Mouse (Mus musculus) erythroblast, adult 5-6 weeks (primary cell): Measurements from ENCODE around the gene Pigw. TPM values are rescaled to one million over a fixed set of nuclear protein-coding genes. Genes with fewer than 3 reads are reported as not detected.
"Not testable (repeated sequence)": the region's sequence is repeated elsewhere in the genome, so short reads cannot be mapped to it uniquely, and the experiment has no call there.

Experiments used
- ATAC-seq: replicated peaks from 2 replicates; pipeline ENCODE4 v1.8.0; 2016; ENCODE audit warnings: moderate number of reproducible peaks, mild to moderate bottlenecking, moderate TSS enrichment, inconsistent platforms; ENCODE audit not compliant: poor library complexity, low FRiP score, severe bottlenecking
- total RNA-seq, 2 experiments: library from RNA; stranded (forward) in 1 of 2; stranded (reverse) in 1 of 2; fragments of 150-400 nt in 1 of 2; fragments of 200-764, 138-1000 nt in 1 of 2; gene quantifications; 2 replicates each; pipeline versions ENCODE4 v1.2.3 to v1.2.4; 2015 to 2017; ENCODE audit warnings: low replicate concordance in 2 of 2

The Pigw gene
- total RNA-seq, 2 experiments from 2014 or later = 0.96 to 1.2 TPM

DNA sequence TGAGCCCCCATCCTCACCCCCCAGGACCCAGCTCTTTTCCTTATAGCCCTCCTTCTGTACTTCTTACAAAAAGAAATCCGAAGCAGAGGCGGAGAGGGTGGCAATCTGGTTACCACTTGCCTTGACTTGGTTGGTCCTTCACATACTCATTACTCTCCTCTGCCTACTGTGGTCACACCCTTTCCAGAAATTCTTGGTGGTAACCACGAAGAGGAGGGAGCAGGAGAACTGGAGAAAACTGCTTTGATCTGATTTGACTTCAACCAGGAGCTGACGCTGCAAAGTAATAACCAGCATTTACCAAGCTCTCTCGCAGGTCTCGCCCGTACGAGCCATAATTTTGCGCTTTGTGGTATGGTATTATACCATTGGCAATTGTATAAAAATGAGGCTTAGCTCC is 886 bp upstream of the Pigw start:
- peak; percentile 17; the same call in 1 of the 2 replicates for ATAC-seq

DNA sequence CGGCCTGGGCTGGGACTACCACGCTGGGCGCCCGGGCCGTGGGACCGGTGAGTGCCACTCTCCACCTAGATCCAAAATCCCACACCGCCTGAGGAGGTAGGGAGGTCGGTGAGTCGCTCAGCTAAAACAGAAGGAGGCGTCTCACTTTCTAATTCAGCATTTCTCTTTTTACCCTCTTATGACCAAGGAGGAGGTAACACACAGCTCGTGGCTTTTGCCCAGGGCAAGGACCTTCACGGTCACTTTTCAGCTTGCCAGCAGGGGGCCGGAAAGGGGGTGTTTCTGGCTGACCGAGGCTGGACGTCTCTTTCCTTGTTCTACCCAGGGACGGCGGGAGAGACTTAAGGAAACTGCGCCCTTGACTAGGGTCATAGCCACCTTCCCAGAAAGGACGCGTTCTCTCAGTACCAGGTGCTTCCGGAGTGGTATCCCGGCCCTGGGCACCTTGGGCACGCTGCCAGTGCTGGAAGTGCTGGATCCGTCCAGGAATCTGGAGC is 428 bp upstream of the Pigw start:
- peak; percentile 55 for ATAC-seq

DNA sequence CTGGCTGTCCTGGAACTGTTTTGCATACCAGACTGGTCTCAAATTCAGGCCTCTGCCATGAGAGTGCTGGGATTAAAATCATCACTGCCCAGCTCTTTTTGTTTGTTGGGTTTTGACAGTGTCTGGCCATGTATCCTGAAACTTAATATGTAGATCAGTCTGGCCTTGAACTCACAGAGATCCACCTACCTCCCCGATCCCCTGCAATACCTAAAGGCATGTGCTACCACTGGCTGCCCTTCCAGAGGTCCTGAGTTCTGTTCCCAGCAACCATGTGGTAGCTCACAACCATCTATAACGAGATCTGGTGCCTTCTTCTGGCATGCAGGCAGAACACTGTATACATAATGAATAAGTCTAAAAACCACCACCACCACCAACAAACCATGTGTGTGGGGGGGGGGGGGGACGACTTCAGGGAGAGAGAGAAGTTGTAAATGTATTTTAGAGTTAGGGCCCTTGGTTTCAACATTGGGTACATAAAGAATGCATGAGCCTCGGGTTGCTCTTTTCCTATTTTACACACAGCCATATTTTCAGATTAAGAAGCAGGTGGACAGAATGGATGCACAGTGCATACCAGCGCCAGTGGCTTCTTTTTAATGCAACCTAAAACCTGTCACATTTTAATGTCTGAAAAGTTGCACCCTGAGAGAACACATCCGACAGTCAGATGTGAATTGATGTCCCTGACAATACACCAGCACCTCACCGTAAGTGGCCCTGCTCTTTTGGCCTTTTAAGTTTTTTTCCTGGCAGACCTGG is 896 bp downstream of the Pigw start:
- no peak for ATAC-seq

DNA sequence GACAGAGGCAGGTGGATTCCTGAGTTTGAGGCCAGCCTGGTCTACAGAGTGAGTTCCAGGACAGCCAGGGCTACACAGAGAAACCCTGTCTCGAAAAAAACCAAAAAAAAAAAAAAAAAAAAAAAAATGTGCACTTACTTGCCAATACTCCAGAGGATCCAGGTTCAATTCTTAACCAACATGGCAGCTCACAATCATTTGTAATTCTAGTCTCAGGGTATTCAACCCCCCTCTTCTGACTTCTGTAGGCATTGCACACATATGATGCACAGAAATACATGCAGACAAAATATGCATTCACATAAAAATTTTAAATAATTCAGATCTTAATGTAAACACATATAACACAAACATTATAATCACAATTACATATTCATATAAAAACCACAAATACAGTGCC is 4.1 kb downstream of the Pigw start:
- not testable (repeated sequence) for ATAC-seq

DNA sequence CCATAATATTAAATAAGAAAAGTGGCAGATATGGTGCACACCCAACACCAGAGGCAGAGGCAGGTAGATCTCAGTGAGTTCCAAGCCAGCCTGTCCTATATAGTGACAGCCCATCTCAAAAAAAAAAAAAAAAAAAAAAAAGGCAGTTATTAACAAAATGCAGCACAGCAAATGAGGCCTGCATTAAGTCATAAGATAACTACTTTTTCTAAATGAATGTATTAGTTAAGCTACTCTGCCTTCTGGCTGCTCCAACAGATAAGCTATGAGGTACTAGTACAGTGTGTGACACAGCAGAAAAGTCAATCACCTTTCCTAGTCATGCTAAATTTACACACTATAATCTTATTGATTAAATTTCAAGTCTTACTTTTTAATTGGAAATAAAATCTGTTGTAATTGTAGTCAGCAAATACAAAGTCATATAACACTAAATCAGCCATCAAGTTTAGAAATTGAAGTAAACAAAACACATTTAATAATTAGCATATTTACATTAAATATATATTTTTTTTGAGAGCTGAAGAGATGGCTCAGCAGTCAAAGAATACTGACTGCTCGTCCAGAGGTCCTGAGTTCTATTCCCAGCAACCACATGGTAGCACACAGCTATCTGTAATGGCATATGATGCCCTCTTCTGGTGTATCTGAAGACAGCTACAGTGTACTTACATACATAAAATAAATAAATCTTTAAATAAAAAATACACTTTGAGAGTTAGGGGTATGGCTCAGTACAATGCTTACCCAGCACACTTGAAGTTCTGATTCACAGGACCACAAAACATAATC is 6.8 kb downstream of the Pigw start:
- ATAC-seq = peak; percentile 70

DNA sequence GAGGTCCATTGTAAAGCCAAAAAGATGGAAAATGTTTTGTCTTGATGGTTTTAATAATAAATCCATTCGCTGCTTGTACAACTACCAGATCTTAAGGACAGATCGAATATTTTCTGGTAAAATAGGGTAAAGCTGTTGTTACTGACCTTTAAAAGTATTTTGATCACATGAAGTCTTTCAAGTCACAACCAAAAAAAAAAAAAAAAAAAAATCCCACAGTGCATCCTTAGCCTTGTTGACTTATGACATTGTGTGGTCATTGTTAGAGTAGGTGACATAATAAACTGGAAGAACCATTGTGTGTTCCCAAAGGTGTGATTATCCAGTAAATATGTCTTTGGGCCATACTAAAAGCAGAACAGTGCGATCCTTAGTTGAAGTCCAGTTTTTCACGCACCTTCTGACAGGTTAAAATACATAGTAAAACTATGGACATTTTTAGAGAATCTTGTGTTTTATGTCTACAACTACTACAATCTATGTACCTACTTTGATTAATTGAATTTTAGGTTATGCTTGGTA is 8.5 kb downstream of the Pigw start:
- ATAC-seq = no peak

DNA sequence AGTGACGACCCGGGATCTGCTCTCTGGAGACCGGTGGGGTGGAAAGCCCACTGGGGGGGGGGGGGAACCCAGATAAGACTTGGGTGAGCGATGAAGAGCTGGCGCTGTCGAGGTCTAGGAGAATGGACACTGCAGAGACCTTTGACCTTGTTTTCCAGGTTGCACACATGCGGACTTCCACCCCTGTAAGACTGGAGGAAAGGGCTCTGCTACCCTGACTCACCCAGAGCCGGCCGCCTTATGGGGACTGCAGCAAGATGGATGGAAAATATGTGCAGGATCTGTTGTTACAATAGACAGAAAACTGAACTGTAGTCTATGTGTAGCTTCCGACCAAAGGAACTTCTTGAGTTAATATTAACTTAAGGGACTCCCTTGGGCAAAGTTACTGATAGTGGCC is 9.0 kb downstream of the Pigw start:
- 0 out of 2 replicates have a peak, but pooled peaks have one; percentile 7 for ATAC-seq

DNA sequence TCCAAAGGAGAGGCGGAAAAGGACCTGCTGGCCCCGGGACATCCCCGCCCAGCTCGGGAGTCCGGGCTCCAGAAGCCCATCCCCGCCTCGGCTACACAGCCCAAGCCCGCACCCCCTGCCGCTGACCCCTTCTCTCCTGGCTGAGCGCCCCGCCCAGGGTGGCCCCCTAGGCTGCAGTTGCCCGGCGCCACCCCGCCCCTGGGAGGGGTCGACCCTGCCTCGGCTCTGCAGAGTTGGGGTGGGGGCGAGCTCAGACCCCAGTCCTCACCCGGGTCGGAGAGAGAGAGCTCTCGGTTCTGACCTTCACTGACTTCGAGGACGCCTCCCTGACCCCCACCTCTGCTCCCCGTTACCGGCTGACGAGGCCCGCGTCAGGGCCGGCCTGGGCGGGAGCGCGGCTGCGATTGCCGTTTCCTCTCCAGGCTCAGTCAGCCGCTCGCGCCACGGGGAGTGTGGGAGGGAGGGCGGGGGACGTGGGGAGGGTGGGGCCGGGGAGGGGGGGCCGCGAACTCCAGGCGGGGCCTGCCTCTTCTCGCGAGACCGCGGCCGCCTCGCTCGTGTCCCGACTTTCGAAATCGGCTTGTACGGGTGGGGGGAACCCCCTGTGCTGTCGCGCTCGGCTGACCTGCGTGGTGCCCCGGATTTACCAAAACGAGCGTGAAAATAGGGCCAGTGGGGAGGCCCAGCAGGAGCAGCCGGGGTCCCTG is 9.6 kb downstream of the Pigw start, which contains the start of gene Ggnbp2:
TSS of gene Ggnbp2 (minus strand) at position 481 of the 707 bp plus-strand sequence.
- peak; percentile 51 for ATAC-seq

DNA sequence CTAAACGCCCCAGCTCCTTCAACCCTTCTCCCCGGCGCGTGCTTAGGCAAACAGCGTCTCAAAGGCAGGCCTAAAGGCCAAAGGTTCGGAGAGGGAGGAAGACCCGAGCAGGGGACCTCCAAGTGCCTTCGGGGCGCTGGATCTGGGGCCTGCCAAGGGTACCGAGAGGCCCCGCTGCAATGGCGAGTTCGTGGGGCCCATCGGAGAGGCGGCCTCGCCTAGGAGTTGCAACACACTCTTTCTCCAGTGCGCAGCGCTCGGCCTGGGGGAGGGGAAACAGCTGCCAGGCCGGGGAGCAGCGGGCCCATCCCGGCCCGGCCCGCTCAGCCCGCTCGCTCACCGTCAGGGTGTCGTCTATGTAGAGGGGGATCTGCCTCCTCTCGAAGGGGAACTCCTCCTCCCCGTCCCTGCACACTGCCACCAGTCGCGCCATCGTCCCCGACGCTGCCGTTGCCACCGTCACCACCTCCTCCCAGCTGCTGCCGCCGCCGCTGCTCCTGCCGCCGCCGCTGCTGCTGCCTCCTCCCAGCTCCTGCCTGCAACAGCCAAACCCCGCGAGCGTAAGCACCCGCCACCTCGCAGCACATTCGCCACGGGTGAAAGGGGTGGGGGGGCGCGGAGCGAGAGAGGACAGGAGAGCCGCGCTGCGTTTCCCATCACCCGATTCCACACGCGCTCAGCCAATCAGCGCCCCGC is 10.4 kb downstream of the Pigw start:
- ATAC-seq = peak; percentile 58

DNA sequence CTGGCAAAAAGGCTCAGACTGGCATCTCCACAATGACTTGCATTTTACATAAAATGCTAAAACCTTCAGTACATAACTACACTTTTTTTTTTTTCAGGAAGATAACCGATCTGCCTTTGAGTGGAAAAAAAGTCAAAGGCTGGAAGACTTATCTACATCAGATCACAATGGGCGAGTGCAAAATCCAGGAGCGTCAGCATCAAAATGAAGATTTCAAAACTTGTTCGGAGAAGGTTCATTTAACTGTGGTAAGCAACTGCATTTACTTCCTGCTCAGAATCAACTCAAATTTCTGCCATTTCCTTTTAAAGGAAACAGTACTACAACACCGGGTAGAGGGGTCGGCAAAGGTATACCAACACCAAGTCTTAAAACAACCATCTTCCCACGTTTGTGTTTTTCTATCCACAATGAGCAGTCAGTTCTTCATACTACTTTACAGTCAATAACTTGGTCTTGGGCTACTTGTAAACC is 11.3 kb downstream of the Pigw start:
- no peak for ATAC-seq

DNA sequence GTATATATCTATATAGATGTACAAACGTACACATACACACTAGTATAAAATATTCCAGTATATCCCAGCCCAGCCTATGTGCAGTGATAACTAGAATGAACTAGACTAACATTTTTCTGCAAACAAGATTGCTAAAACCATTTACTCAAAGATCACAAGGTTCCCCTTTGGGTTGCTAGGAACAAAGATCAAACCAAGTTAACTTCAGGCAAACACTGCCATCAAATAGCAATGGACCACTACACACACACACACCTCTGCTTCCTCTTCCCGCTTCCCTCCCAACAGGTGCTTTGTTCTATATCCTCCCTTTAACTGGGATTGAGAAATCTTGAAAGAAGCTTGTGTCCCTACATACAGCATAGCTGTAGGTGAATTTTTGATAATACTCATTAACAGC is 12.5 kb downstream of the Pigw start:
- ATAC-seq = no peak

DNA sequence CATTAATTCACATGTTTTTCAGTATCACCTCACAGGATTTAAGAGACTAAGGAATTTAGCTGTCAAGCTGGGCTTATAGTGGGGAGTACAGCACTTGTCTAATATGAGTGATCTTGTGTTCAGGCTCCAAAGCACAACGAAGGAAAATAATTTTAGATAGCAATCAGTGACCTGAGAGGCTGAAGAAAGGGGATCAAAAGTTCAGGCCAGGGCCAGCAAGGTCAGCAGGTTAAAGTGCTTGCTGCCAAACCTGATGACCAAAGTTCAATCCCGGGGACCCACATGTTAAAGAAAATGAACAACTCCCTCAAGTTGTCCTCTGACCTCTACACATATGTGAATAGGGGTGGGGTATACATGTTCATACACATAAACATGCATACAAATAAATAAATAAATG is 14.8 kb downstream of the Pigw start:
- no peak for ATAC-seq

DNA sequence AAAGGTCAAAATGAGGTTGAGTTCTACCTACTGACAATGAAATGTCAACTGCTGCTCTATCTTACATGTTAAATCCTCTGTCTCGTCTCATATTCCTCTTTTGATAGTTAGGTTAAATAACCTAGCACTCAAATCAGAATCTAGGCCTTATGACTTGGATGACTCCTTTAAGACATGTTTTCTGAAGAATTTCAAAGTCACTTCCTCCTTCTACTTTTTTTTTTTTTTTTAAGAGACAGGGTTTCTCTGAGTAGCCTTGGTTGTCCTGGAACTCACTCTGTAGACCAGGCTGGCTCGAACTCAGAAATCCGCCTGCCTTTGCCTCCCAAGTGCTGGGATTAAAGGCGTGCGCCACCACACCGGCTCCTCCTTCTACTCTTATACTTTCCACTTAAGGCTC is 24.8 kb downstream of the Pigw start:
- ATAC-seq = no peak

DNA sequence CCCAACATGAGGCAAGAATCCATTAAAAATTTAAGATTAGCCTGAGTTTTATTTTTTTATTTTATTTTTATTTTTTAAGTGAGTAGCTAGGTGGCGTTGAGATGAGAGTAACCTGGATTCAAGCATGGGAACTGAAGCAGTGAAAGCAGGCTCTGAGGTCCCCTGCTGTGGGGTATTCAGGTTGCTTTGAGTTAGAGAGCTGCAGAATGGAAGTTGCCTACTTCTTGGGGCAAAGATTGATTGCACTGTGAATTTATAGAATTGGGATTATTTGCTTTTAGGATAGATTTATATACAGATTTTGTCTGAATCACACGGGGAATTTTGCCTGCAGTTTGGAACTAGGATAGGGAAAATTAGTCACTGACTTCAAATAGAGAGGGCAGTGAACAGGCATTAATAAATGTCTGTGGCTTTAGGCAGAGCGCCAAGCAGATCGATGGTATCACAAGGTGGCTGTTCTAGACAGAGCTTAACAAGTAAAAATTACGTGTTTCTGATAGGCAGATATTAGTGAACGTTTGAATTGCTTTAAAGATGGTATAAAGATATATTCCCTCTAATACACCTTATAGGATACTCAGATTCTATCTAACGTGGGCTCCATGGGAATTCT is 32.5 kb downstream of the Pigw start:
- no peak for ATAC-seq

DNA sequence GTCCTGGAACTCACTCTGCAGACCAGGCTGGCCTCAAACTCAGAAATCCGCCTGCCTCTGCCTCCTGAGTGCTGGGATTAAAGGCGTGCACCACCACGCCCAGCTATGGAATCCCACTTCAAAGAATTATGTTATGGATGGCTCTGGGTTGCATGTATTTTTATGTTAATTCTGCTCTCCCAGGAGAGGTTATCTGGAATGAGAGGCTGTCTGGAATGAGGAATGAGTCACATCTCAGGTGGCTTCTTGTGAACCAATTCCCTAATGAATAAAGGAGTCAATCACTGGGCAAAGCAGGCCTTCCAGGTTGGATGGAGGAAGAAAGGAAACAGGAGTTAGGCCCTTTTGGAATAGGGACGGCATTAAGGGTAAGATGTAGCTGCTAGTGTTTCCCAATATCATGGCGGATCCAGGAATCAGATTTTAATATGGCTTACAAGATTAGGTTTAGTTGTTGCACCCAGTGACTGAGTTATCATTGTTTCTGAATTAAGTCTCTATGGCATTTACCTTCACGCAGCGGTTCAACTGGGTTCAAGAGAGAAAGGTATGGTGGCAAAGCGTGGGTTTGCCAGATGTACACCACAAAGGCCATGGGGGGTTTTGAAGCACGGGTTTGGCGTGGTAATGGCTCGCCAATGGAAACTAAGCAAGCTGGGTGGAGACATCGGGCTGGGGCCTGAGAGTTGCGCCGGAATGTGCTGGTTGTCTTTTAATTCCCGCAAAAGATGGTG is 33.2 kb downstream of the Pigw start:
- no peak for ATAC-seq

DNA sequence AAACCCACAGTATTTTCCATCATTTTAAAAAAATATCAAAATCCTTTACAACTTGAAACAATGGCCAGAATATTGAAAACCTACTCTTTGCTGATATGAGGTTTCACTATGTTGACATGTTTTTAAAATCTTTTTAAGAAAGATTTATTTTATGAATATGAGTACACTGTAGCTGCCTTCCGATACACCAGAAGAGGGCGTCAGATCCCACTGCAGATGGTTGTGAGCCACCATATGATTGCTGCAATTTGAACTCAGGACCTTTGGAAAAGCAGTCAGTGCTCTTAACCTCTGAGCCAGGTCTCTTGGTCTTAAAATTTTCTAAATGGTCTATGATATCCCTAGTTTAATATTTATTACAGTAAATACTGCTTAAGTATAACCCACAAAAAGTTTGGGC is 40.8 kb downstream of the Pigw start:
- no peak for ATAC-seq

DNA sequence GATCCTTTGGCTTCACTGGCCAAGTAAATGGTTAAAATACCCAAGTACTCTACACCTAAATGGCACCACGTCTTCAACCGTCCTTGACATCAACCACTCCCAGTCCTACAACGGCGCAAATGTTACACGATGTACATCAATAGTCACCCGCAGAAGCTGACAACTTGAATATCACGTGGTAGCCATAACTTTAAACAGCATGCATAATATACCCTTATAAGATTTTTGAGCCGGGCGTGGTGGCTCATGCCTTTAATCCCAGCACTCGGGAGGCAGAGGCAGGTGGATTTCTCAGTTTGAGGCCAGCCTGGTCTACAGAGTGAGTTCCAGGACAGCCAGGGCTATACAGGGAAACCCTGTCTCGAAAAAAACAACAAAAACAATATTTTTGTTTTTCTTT is 50.6 kb downstream of the Pigw start:
- not testable (repeated sequence) for ATAC-seq
